Mouse (Mus musculus) kidney, adult 10 weeks (tissue): Measurements from ENCODE around the gene Cyp2j12. TPM values are rescaled to one million over a fixed set of nuclear protein-coding genes. Genes with fewer than 3 reads are reported as not detected.

Experiments used
- polyA plus RNA-seq: library from polyadenylated mRNA; stranded (reverse); fragments of 350-450 nt; fragmentation: Illumina TruSeq; extraction: RNeasy Lipid Tissue Mini Kit (QIAGEN cat#74804); gene quantifications from one replicate; pipeline ENCODE4 v1.2.3, GENCODE M21; 2014; ENCODE audit warnings: low read depth, low replicate concordance

Gene Cyp2j12
- not detected for polyA plus RNA-seq

GRCm38 (mm10) chr4:96140732-96141467, at the start of gene Cyp2j12:
Cyp2j12 (minus strand) TSS chr4:96141152.

GRCm38 (mm10) chr4:96077261-96078125, 63.5 kb downstream of the Cyp2j12 start, which contains the start of gene Cyp2j13:
Cyp2j13 (minus strand) TSS chr4:96077546.

Other genes starting within 250 kb of the Cyp2j12 start
- 131 TPM for gene Hook1, start 173.9 kb downstream of the Cyp2j12 start, polyA plus RNA-seq
- gene Cyp2j13, start 63.6 kb downstream of the Cyp2j12 start, polyA plus RNA-seq: 1.1 TPM
- gene Cyp2j7, start 95.5 kb upstream of the Cyp2j12 start, polyA plus RNA-seq: 3.0 TPM
- 745 TPM for gene Cyp2j11, start 207.5 kb upstream of the Cyp2j12 start, polyA plus RNA-seq